Mouse (Mus musculus): ENCODE results near the gene Pcdh7. TPM values are rescaled to one million over a fixed set of nuclear protein-coding genes. Genes with fewer than 3 reads are reported as not detected.
A peak's percentile ranks its signal among the peaks of the same experiment; 100 is the strongest.

The Pcdh7 gene
- polyA plus RNA-seq, 1 experiment from 2014 or later: 28.1 TPM

GRCm38 (mm10) chr5:57959317-57959716 lies 241.6 kb downstream of the Pcdh7 start:
- Histone ChIP-seq H3K4me3 (no peak overlapping the region), H3K4me2 (no peak overlapping the region), H3K27ac (no peak overlapping the region), H3K9me3 (no peaks in the 10 kb centered on the region), H3K4me1 (no peaks in the 10 kb centered on the region), H3K9ac (no peak overlapping the region), H3K27me3 (replicated peaks) (no peaks in the 10 kb centered on the region), H3K36me3 (replicated peaks) (no peaks in the 10 kb centered on the region)
- 59% methylated on average over 1 of the region's 1 CpGs for WGBS
- ATAC-seq (replicated peaks): no peak

DNA sequence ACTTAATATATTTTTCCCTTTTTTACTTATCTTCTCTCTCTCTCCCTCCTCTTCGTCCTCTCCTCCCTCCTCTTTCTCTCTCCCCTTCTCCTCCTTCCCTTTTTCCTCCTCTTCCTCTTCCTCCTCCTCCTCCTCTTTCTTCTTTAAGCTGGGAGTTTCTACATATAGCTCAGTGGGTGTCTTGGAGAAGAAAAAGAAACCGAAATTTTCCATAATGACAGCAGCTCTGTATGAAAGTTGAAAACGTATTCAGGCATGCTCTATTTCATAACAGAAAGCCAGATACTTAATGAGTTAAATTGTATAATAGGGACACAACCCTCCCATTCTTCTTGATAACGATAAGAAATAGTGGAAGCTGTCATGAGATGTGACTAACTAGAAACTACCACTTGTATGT lies 246.0 kb downstream of the Pcdh7 start:
- Histone ChIP-seq H3K4me3 (no peak overlapping the region), H3K27ac (no peak overlapping the region), H3K4me2 (no peak overlapping the region), H3K4me1 (no peaks in the 10 kb centered on the region), H3K27me3 (replicated peaks) (no peaks in the 10 kb centered on the region), H3K9me3 (no peaks in the 10 kb centered on the region), H3K9ac (no peak overlapping the region), H3K36me3 (replicated peaks) (no peaks in the 10 kb centered on the region)
- 79% methylated on average over 4 of the region's 4 CpGs for WGBS
- ATAC-seq (replicated peaks): no peak

DNA sequence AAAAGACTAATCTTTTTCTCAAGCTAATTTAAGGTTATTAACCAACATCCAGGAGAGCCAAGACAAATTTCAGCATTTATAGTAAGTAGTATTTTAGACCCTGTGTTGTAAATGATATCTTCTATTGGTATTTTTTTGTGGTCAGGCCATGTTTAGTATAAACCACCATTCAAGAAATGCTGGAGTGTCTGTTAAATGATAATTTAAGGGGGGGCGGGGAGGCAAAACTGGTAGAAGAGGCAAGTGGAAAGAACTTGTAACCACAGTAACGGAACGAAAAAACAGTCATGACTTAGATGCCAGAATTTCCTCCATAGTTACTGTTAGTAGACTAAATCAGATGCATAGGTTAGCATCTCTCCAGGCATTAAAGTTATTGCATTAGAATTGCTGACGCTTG lies 246.4 kb downstream of the Pcdh7 start:
- Histone ChIP-seq H3K4me3 (no peak overlapping the region), H3K27me3 (replicated peaks) (no peaks in the 10 kb centered on the region), H3K27ac (no peak overlapping the region), H3K4me2 (no peak overlapping the region), H3K4me1 (no peaks in the 10 kb centered on the region), H3K36me3 (replicated peaks) (no peaks in the 10 kb centered on the region), H3K9me3 (no peaks in the 10 kb centered on the region), H3K9ac (no peak overlapping the region)
- 87% methylated on average over 4 of the region's 4 CpGs for WGBS
- no peak for ATAC-seq (replicated peaks)

DNA sequence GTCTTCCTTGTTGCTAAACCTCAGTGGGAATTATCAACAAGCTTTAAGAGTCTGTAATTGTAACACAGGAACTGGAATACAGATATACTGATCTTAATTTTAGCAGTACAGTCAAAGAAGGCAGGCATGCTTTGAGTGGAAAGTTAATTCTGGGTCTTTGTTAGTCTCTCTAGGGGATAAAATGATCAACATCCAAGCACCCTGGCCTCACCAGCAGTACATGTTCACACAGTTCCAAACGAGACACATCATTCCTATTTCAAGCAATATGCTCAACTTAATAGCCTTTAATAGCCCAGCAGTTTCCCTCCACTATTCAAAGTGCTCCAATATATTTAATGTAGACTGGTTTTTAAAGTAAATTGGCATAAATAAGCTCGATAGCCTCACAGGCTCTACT lies 275.8 kb downstream of the Pcdh7 start:
- no peaks in the 10 kb centered on the region for H3K27me3 ChIP-seq (replicated peaks)
- H3K4me3 ChIP-seq: no peak overlapping the region
- no peak overlapping the region for H3K4me2 ChIP-seq
- ATAC-seq (replicated peaks): no peak
- no peaks in the 10 kb centered on the region for H3K36me3 ChIP-seq (replicated peaks)
- no peaks in the 10 kb centered on the region for H3K4me1 ChIP-seq
- H3K9me3 ChIP-seq: no peaks in the 10 kb centered on the region
- 83% methylated on average over 2 of the region's 2 CpGs for WGBS
- no peak overlapping the region for H3K27ac ChIP-seq
- no peak overlapping the region for H3K9ac ChIP-seq

- H3K27me3 ChIP-seq (replicated peaks): no peaks in the 10 kb centered on the region
- peaks cover 7% of the 10 kb centered on the region; the same call in 1 of the 2 replicates for H3K4me1 ChIP-seq
- no peaks in the 10 kb centered on the region for H3K36me3 ChIP-seq (replicated peaks)
- no peaks in the 10 kb centered on the region for H3K9me3 ChIP-seq
- H3K9ac ChIP-seq: no peak overlapping the region
- ATAC-seq (replicated peaks): no peak
- WGBS: 38% methylated on average over 2 of the region's 2 CpGs
- H3K4me2 ChIP-seq: no peak overlapping the region
- H3K4me3 ChIP-seq: no peak overlapping the region
- no peak overlapping the region for H3K27ac ChIP-seq
Observed at GRCm38 (mm10) chr5:58021331-58021730, 303.6 kb downstream of the Pcdh7 start.

DNA sequence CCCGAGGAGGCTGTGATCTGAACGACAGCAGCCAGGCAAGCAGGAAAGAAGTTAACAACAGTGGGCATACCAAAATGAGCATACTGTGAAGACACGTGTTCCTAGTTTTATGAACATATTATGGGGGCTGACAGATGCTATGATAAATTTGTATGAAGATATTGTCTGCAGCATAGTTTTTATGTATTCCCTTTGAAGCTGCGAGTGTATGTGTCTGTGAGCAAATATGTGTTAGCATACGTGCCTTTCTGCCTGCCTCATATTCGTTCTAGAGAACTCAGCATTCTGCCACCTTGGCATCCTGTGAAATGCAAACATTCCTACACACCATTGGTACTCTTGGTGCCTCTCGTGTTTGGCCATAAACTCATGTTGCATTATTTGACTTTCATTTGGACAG lies 307.4 kb downstream of the Pcdh7 start:
- H3K4me2 ChIP-seq: no peak overlapping the region
- no peaks in the 10 kb centered on the region for H3K27me3 ChIP-seq (replicated peaks)
- H3K36me3 ChIP-seq (replicated peaks): no peaks in the 10 kb centered on the region
- H3K9me3 ChIP-seq: no peaks in the 10 kb centered on the region
- H3K9ac ChIP-seq: no peak overlapping the region
- no peak for ATAC-seq (replicated peaks)
- H3K4me3 ChIP-seq: no peak overlapping the region
- H3K27ac ChIP-seq: no peak overlapping the region
- peaks cover 7% of the 10 kb centered on the region; the same call in 1 of the 2 replicates for H3K4me1 ChIP-seq
- WGBS: 66% methylated on average over 7 of the region's 7 CpGs

DNA sequence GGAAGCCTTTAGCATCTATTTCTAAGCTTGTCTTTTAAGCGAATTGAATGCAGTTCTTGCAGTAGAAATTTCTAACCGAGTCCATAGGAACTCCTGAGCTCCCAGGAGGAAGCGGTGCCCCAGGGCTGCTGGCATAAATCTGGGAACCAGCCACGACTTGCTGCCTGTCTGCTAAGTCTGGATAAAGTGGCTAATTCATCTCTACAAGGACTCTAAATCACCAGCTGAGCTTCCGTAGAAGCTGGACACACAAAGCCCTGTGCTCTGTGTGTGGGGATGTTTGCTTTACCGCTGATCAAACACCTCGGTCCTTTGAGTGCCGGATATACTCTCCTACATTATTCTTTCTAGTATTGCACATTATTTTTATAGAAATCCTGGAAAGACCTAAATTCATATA lies 308.0 kb downstream of the Pcdh7 start:
- H3K9me3 ChIP-seq: no peaks in the 10 kb centered on the region
- H3K4me3 ChIP-seq: no peak overlapping the region
- H3K27me3 ChIP-seq (replicated peaks): no peaks in the 10 kb centered on the region
- peak overlapping the region; percentile 27; the same call in 1 of the 2 replicates for H3K4me2 ChIP-seq
- no peaks in the 10 kb centered on the region for H3K36me3 ChIP-seq (replicated peaks)
- WGBS: 37% methylated on average over 8 of the region's 8 CpGs
- H3K4me1 ChIP-seq: peaks cover 7% of the 10 kb centered on the region; the same call in 1 of the 2 replicates
- H3K9ac ChIP-seq: no peak overlapping the region
- ATAC-seq (replicated peaks): peak; percentile 58
- H3K27ac ChIP-seq: no peak overlapping the region

DNA sequence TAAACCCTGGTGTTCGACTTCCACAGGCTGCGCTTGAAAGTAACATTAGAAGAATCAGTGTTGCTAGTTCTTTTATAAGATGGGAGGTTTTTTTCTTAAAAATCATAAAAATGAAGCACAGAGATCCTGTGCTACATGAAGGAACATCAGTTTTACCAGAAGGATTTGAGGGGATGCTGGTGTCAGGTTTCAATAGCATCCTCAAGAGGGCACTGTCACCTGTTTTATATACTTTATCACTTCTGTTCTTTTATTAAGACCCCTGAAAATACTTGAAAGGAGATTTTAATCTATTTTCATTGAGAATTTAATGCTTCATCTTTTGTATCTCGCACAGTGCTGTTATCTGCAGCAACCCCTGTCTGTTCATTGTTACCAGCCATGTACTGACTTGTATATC lies 322.1 kb downstream of the Pcdh7 start:
- no peaks in the 10 kb centered on the region for H3K9me3 ChIP-seq

DNA sequence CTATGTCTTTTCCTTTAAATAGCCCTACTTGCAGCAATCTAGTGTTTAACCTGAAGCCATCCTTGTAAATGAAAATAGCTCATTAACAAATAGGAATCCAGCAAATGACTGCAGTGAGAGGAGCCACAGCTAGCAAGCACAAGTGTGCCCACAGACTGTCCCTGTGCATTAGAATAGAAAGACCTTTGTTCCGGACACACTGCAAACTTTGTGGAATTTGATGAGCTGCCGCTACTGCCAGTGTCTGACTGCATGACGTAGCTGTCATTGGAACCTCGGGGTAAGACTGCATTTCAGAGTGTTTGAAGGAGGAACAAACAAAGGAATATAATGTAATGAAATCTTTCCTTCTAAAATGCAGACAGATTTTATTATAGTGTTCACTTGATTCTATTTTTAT lies 326.4 kb downstream of the Pcdh7 start:
- no peak overlapping the region for H3K4me3 ChIP-seq
- peak; percentile 58; the same call in 1 of the 2 replicates for ATAC-seq (replicated peaks)
- no peak overlapping the region for H3K9ac ChIP-seq
- H3K4me2 ChIP-seq: no peak overlapping the region
- 27% methylated on average over 4 of the region's 4 CpGs for WGBS
- H3K27me3 ChIP-seq (replicated peaks): no peaks in the 10 kb centered on the region
- no peak overlapping the region for H3K27ac ChIP-seq
- H3K36me3 ChIP-seq (replicated peaks): no peaks in the 10 kb centered on the region
- H3K4me1 ChIP-seq: peaks cover 9% of the 10 kb centered on the region
- H3K9me3 ChIP-seq: no peaks in the 10 kb centered on the region

More for the DNA sequence above, 322.1 kb downstream of the Pcdh7 start:
- no peak for ATAC-seq (replicated peaks)
- WGBS: 64% methylated on average over 3 of the region's 3 CpGs
- H3K4me2 ChIP-seq: no peak overlapping the region
- peaks cover 9% of the 10 kb centered on the region for H3K4me1 ChIP-seq
- H3K36me3 ChIP-seq (replicated peaks): no peaks in the 10 kb centered on the region
- no peak overlapping the region for H3K4me3 ChIP-seq
- no peaks in the 10 kb centered on the region for H3K27me3 ChIP-seq (replicated peaks)
- H3K9ac ChIP-seq: no peak overlapping the region
- no peak overlapping the region for H3K27ac ChIP-seq

DNA sequence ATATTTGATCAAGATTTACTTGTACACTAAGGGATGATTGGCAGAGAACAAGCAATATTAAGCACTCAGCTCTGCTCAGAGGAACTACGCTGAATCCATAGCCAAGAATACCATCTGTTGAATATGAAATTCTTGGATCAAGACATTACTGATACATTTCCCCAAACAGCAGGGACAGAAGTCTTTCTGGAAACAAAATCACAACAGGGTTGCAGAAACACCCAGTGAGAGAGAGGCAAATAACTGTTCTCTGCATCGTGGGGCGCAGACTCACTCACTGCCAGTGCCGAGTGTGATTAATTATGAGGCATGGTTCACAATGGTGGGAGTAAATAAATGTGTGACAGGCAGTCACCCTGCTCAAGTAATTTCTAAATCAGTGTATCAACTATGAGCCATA lies 363.3 kb downstream of the Pcdh7 start:
- WGBS: 60% methylated on average over 4 of the region's 4 CpGs

DNA sequence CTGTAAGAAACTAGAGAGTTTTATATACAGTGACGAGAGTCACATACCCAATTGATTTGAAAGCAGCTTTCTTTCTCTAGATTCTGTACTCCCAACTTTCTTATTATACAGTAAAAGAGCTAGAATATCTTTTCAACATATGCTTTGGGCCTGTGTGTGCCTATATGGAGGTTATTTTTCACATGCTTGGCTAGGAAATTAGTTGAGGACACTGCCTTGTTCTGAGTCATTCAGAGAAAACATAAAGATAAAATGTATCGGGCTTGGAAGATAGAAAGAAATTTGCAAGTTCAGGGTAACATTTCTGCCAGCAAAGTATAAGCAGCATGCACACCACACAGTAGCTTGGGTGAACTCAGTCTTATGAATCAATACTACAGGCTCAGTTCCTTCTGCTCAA lies 364.5 kb downstream of the Pcdh7 start:
- Histone ChIP-seq H3K9me3 (no peaks in the 10 kb centered on the region), H3K9ac (no peak overlapping the region), H3K27ac (no peak overlapping the region), H3K27me3 (replicated peaks) (no peaks in the 10 kb centered on the region), H3K36me3 (replicated peaks) (no peaks in the 10 kb centered on the region), H3K4me2 (no peak overlapping the region), H3K4me1 (no peaks in the 10 kb centered on the region), H3K4me3 (no peak overlapping the region)
- ATAC-seq (replicated peaks): no peak
- WGBS: 92% methylated on average over 2 of the region's 2 CpGs

More for the DNA sequence above, 363.3 kb downstream of the Pcdh7 start:
- Histone ChIP-seq H3K27me3 (replicated peaks) (no peaks in the 10 kb centered on the region), H3K4me2 (no peak overlapping the region), H3K36me3 (replicated peaks) (no peaks in the 10 kb centered on the region), H3K4me3 (no peak overlapping the region), H3K9ac (no peak overlapping the region), H3K4me1 (no peaks in the 10 kb centered on the region), H3K9me3 (no peaks in the 10 kb centered on the region), H3K27ac (no peak overlapping the region)
- ATAC-seq (replicated peaks): no peak

GRCm38 (mm10) chr5:58083056-58083455 lies 365.3 kb downstream of the Pcdh7 start:
- H3K4me1 ChIP-seq: no peaks in the 10 kb centered on the region
- no peaks in the 10 kb centered on the region for H3K27me3 ChIP-seq (replicated peaks)
- H3K36me3 ChIP-seq (replicated peaks): no peaks in the 10 kb centered on the region
- no peak overlapping the region for H3K4me3 ChIP-seq
- no peaks in the 10 kb centered on the region for H3K9me3 ChIP-seq
- 96% methylated on average over 3 of the region's 3 CpGs for WGBS
- ATAC-seq (replicated peaks): no peak
- no peak overlapping the region for H3K4me2 ChIP-seq
- H3K27ac ChIP-seq: no peak overlapping the region
- H3K9ac ChIP-seq: no peak overlapping the region

DNA sequence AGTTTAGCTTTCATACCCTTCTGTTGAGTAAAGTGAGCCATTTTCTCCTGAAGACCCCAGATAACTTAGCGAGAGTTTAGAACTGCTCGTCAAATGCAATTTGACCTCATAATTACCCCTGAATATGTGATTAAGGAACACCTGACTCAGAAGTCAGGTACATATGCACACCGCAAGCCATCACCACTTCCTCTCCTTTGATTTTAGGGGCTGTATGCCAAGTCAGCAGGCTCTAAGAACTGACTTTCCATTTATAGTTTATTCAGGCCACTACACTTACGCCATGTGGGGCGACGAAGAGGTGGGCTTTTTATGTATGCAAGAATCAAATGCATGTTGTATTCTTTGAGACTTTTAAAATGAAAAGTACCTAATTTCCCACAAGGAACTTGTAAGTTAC lies 366.2 kb downstream of the Pcdh7 start:
- no peaks in the 10 kb centered on the region for H3K36me3 ChIP-seq (replicated peaks)
- H3K9ac ChIP-seq: no peak overlapping the region
- H3K9me3 ChIP-seq: no peaks in the 10 kb centered on the region
- H3K27ac ChIP-seq: no peak overlapping the region
- H3K4me3 ChIP-seq: no peak overlapping the region
- ATAC-seq (replicated peaks): no peak
- H3K4me2 ChIP-seq: no peak overlapping the region
- WGBS: 88% methylated on average over 6 of the region's 6 CpGs
- H3K27me3 ChIP-seq (replicated peaks): no peaks in the 10 kb centered on the region
- H3K4me1 ChIP-seq: no peaks in the 10 kb centered on the region
